Mouse (Mus musculus) heart, adult 2 months (tissue): ENCODE measurements around the gene Fam19a5. TPM values are rescaled to one million over a fixed set of nuclear protein-coding genes. Genes with fewer than 3 reads are reported as not detected.

Experiments
- DNase-seq, 2 experiments: peaks; one replicate each; pipeline ENCODE4 v3.0.0; 2021
- H3K27ac ChIP-seq: fragments of 200-600 bp; 2 replicates; pipeline ENCODE4 v1.8.1; 2022
- H3K27me3 ChIP-seq: fragments of 200-500 bp; 2 replicates; pipeline ENCODE4 v1.6.1; 2012; ENCODE audit warnings: mild to moderate bottlenecking, low read length, inconsistent platforms, mixed read lengths; ENCODE audit not compliant: control insufficient read depth, insufficient read depth
- H3K36me3 ChIP-seq: fragments of 200-500 bp; 2 replicates; pipeline ENCODE4 v1.6.1; 2012; ENCODE audit warnings: low read length, inconsistent platforms; ENCODE audit not compliant: control insufficient read depth, insufficient read depth
- H3K4me1 ChIP-seq: fragments of 200-500 bp; 2 replicates; pipeline ENCODE4 v1.6.1; 2011; ENCODE audit warnings: low read length; ENCODE audit not compliant: control insufficient read depth, insufficient read depth
- H3K4me3 ChIP-seq: fragments of 200-600 bp; 2 replicates; pipeline ENCODE4 v1.8.1; 2022
- H3K79me2 ChIP-seq: fragments of 200-500 bp; replicated peaks from 2 replicates; pipeline ENCODE4 v1.6.1; 2012; ENCODE audit warnings: mild to moderate bottlenecking, inconsistent platforms, low read length, moderate library complexity, mixed read lengths; ENCODE audit not compliant: control insufficient read depth, insufficient read depth
- H3K9ac ChIP-seq: fragments of 200-500 bp; 2 replicates; pipeline ENCODE4 v1.6.1; 2012; ENCODE audit warnings: low read depth, mild to moderate bottlenecking, control low read depth, inconsistent platforms, low read length, mixed read lengths
- CTCF ChIP-seq: fragments of 200-600 bp; IDR thresholded peaks from 2 replicates; pipeline ENCODE4 v1.8.1; 2022; ENCODE audit warnings: antibody characterized with exemption, mild to moderate bottlenecking, moderate library complexity
- EP300 ChIP-seq: fragments of 200-500 bp; IDR thresholded peaks from 2 replicates; pipeline ENCODE4 v1.6.1; 2011; ENCODE audit warnings: low read depth, low read length, control low read depth; ENCODE audit not compliant: insufficient read depth
- POLR2A ChIP-seq: fragments of 200-500 bp; IDR thresholded peaks from 2 replicates; pipeline ENCODE4 v1.6.1; 2011; ENCODE audit warnings: mild to moderate bottlenecking, low read depth, low read length, control low read depth; ENCODE audit not compliant: insufficient read depth
- WGBS: fragments of 180-500 bp; shearing (Covaris S2); methylation state at CpG from one replicate; pipeline ENCODE4 v1.1.7; 2018; 5-methylcytosine and 5-hydroxymethylcytosine counted together
- intact Hi-C: fragments of 180-260 bp; cut with DNase I; formaldehyde crosslinking; loops from one replicate; pipeline ENCODE4 v1.15.1; 2025
- polyA plus RNA-seq: library from polyadenylated mRNA; depleted of rRNA; stranded (reverse); fragments of >200 nt; gene quantifications from 2 replicates; pipeline ENCODE4 v1.2.3, GENCODE M21; 2012
- total RNA-seq, 2 experiments: library from RNA; stranded (reverse); gene quantifications; 2 replicates each; pipeline ENCODE4 v1.2.3; 2021

Gene Fam19a5
- total and polyA plus RNA-seq, 3 experiments: 3.5 to 5.0 (median 4.2) TPM

DNA sequence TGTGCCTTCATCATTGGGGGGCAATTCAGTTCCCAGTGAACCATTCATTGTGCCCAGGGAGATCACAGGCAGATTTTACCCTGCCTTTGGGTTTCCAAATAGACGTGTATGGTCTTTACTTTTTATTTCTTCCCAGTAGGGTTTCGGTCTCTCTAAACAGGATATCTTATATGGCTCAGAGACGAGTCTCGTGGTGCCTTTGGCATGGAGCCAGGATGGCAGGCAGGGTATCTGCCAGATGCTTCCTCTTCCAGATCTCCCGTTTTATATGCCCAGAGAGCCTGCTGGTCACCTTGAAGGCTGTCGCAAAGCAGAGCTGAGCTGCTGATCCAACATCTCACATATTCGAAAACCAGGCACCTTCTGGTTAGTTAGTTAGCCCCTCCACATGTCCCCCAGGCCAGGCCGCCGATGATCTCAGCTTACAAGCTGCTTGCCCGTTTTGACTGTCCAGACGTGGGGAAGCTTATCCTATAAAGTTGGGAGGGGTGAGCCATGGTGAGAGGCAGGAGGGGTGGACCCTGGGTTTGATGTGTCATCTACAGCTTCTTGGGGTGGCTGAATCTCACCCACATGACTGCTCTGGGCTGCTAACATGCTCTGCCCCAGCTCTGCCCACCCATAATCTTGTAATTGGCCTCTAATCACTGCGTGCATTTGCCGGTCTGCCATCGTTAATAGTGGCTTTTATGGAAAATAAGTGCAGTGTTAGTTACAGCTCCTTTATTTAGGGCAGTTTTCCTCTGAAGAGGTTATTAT, 154.6 kb downstream of the Fam19a5 start:
- no peak overlapping the region for H3K4me3 ChIP-seq
- H3K4me1 ChIP-seq: no peaks in the 10 kb centered on the region
- H3K27me3 ChIP-seq: no peaks in the 10 kb centered on the region
- no peak overlapping the region for H3K27ac ChIP-seq
- H3K36me3 ChIP-seq: no peaks in the 10 kb centered on the region
- no peaks in the 10 kb centered on the region for H3K79me2 ChIP-seq
- DNase-seq: no peak
- no peak overlapping the region for H3K9ac ChIP-seq
- intact Hi-C loops: no loop called here
- 36% methylated on average over 14 of the region's 14 CpGs for WGBS
- no peak for TF ChIP-seq POLR2A
- TF ChIP-seq EP300: no peak
- no peak for TF ChIP-seq CTCF

DNA sequence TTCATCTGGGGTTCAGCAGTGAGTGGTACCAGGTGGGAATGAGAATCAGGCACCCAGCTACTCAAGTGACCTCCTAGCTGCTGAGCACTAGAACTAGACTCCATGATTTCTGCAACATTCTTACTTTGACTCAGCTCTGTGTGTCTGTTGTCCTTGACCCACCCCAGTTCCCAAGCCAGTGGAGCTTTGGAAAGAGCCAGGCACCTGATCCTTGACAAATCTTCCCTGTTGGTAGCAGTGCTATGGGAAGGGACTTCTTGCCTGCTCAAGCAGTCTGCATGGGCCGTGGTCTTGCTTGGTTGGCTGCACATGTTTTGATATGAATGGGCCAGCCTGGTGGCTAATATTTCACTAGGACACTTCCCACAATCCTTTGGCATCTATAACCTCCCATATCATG, 158.7 kb downstream of the Fam19a5 start:
- Histone ChIP-seq H3K9ac (no peak overlapping the region), H3K27me3 (no peaks in the 10 kb centered on the region), H3K4me3 (no peak overlapping the region), H3K79me2 (no peaks in the 10 kb centered on the region), H3K36me3 (no peaks in the 10 kb centered on the region), H3K27ac (no peak overlapping the region), H3K4me1 (no peaks in the 10 kb centered on the region)
- 76% methylated on average over 1 of the region's 1 CpGs for WGBS
- intact Hi-C loops: no loop called here
- TF ChIP-seq CTCF (no peak), EP300 (no peak), POLR2A (no peak)
- no peak for DNase-seq

GRCm38 (mm10) chr15:87703334-87703733, 159.2 kb downstream of the Fam19a5 start:
- Histone ChIP-seq H3K27me3 (no peaks in the 10 kb centered on the region), H3K36me3 (no peaks in the 10 kb centered on the region), H3K4me1 (no peaks in the 10 kb centered on the region), H3K79me2 (no peaks in the 10 kb centered on the region), H3K27ac (no peak overlapping the region), H3K9ac (no peak overlapping the region), H3K4me3 (no peak overlapping the region)
- TF ChIP-seq EP300 (no peak), CTCF (no peak), POLR2A (no peak)
- DNase-seq: no peak
- intact Hi-C loops: no loop called here
- 68% methylated on average over 3 of the region's 3 CpGs for WGBS

GRCm38 (mm10) chr15:87711790-87712189, 167.7 kb downstream of the Fam19a5 start:
- Histone ChIP-seq H3K4me3 (no peak overlapping the region), H3K36me3 (no peaks in the 10 kb centered on the region), H3K27me3 (no peaks in the 10 kb centered on the region), H3K79me2 (no peaks in the 10 kb centered on the region), H3K9ac (no peak overlapping the region), H3K4me1 (no peaks in the 10 kb centered on the region), H3K27ac (no peak overlapping the region)
- DNase-seq: no peak
- intact Hi-C loops: no loop called here
- TF ChIP-seq CTCF (no peak), EP300 (no peak), POLR2A (no peak)
- WGBS: 50% methylated on average over 4 of the region's 4 CpGs

DNA sequence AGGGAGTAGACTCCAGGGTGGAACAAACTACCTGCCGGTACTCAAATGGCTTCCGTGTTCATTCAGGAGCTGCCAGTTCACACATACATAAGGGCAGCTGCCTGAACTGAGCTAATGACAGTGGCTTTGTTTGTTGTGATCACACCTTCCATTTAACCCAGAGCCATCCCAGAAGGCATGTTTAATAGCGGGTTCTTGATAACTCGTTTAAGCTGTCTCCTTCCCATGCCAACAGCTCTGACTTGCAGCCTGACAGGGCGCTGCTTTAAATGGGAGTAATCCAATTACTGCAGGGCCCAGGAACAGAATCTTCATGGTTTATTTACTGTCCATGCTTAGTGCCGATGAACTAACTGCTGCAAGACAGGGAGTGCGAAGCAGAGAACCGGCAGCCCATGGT, 168.1 kb downstream of the Fam19a5 start:
- no peak overlapping the region for H3K9ac ChIP-seq
- no peak for TF ChIP-seq CTCF
- no peak for TF ChIP-seq EP300
- no peak for TF ChIP-seq POLR2A
- no peak for DNase-seq
- no peaks in the 10 kb centered on the region for H3K4me1 ChIP-seq
- no peak overlapping the region for H3K27ac ChIP-seq
- WGBS: 82% methylated on average over 8 of the region's 8 CpGs
- H3K79me2 ChIP-seq: no peaks in the 10 kb centered on the region
- H3K4me3 ChIP-seq: no peak overlapping the region
- H3K36me3 ChIP-seq: no peaks in the 10 kb centered on the region
- intact Hi-C loops: no loop called here
- H3K27me3 ChIP-seq: no peaks in the 10 kb centered on the region

DNA sequence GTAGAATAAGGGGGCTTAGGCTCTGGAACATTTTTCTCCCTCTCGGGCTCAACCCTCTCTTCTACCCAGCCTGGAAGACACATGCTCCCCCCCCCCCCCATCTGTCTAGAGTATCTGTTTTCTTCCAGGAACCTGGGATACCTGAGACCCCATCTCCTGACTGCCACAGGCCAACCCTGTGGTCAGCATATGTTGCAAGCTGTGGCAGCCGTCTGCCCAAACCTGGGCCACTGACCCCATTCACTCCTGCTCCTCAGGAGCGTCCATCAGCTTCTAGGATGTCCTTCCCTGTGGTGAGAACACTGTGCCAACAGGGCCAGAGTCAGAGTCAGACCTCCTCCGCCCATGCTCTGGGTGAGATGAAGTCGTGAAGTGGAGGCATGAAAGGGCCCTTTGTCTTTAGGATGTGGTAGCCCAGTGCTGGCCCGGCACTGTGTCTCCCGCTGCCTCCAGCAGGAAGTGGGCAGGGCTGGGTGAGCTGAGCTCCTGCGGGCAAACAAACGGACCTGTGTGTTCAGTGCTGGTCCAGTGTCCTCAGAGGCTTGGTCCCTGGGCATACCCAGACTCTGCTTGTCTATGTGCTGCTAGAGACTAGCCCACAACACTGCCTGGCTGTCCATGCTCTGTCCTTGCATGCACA, 171.1 kb downstream of the Fam19a5 start:
- no peak overlapping the region for H3K27ac ChIP-seq
- H3K9ac ChIP-seq: no peak overlapping the region
- no peak for DNase-seq
- H3K79me2 ChIP-seq: no peaks in the 10 kb centered on the region
- TF ChIP-seq CTCF: no peak
- TF ChIP-seq EP300: no peak
- TF ChIP-seq POLR2A: no peak
- no peak overlapping the region for H3K4me3 ChIP-seq
- intact Hi-C loops: no loop called here
- no peaks in the 10 kb centered on the region for H3K36me3 ChIP-seq
- no peaks in the 10 kb centered on the region for H3K4me1 ChIP-seq
- H3K27me3 ChIP-seq: no peaks in the 10 kb centered on the region
- WGBS: 41% methylated on average over 9 of the region's 9 CpGs
